Mouse (Mus musculus): ENCODE results near the gene Mfsd4b1. TPM values are rescaled to one million over a fixed set of nuclear protein-coding genes. Genes with fewer than 3 reads are reported as not detected.

Mfsd4b1 gene
- polyA plus RNA-seq, 1 experiment from 2014 or later: 0.69 TPM

GRCm38 (mm10) chr10:40050763-40051162 is 25.7 kb upstream of the Mfsd4b1 start:
- no peak for DNase-seq (ENCODE audit: low spot score)
- Histone ChIP-seq H3K4me3 (ENCODE audit: low read depth, low read length) (no peak overlapping the region), H3K27me3 (replicated peaks; ENCODE audit: insufficient read depth, low read length) (no peaks in the 10 kb centered on the region), H3K9ac (replicated peaks; ENCODE audit: low read depth) (no peak overlapping the region), H3K36me3 (ENCODE audit: insufficient read depth, low read length) (no peaks in the 10 kb centered on the region), H3K9me3 (ENCODE audit: low read length) (no peaks in the 10 kb centered on the region), H3K4me1 (ENCODE audit: insufficient read depth, low read depth, low read length) (no peaks in the 10 kb centered on the region), H3K4me2 (replicated peaks; ENCODE audit: low read depth, low read length) (no peak overlapping the region), H3K27ac (ENCODE audit: low read length) (no peak overlapping the region)
- no peak for ATAC-seq
- TF ChIP-seq EP300 (IDR thresholded peaks at IDR 0.05) (no peak), CTCF (IDR thresholded peaks at IDR 0.05) (no peak)
- WGBS: 91% methylated on average over 2 of the region's 2 CpGs

- Histone ChIP-seq H3K4me1 (ENCODE audit: insufficient read depth, low read depth, low read length) (no peaks in the 10 kb centered on the region), H3K4me3 (ENCODE audit: low read depth, low read length) (no peak overlapping the region), H3K27me3 (replicated peaks; ENCODE audit: insufficient read depth, low read length) (no peaks in the 10 kb centered on the region), H3K9me3 (ENCODE audit: low read length) (no peaks in the 10 kb centered on the region), H3K9ac (replicated peaks; ENCODE audit: low read depth) (no peak overlapping the region), H3K27ac (ENCODE audit: low read length) (no peak overlapping the region), H3K4me2 (replicated peaks; ENCODE audit: low read depth, low read length) (no peak overlapping the region), H3K36me3 (ENCODE audit: insufficient read depth, low read length) (no peaks in the 10 kb centered on the region)
- TF ChIP-seq EP300 (IDR thresholded peaks at IDR 0.05) (no peak), CTCF (IDR thresholded peaks at IDR 0.05) (peak; percentile 55)
- ATAC-seq (no peak), DNase-seq (ENCODE audit: low spot score) (no peak)
- 19% methylated on average over 4 of the region's 4 CpGs for WGBS
These were observed 16.3 kb upstream of the Mfsd4b1 start for GRCm38 (mm10) chr10:40041339-40041738.

GRCm38 (mm10) chr10:40036686-40037560 is 11.9 kb upstream of the Mfsd4b1 start:
- no peak overlapping the region for H3K4me2 ChIP-seq (replicated peaks; ENCODE audit: low read depth, low read length)
- TF ChIP-seq EP300 (IDR thresholded peaks at IDR 0.05) (no peak), CTCF (IDR thresholded peaks at IDR 0.05) (no peak)

GRCm38 (mm10) chr10:40034956-40035355 is 9.9 kb upstream of the Mfsd4b1 start:
- Histone ChIP-seq H3K9ac (replicated peaks; ENCODE audit: low read depth) (no peak overlapping the region), H3K36me3 (ENCODE audit: insufficient read depth, low read length) (no peaks in the 10 kb centered on the region), H3K4me1 (ENCODE audit: insufficient read depth, low read depth, low read length) (no peaks in the 10 kb centered on the region), H3K9me3 (ENCODE audit: low read length) (no peaks in the 10 kb centered on the region), H3K27me3 (replicated peaks; ENCODE audit: insufficient read depth, low read length) (no peaks in the 10 kb centered on the region), H3K27ac (ENCODE audit: low read length) (no peak overlapping the region), H3K4me3 (ENCODE audit: low read depth, low read length) (no peak overlapping the region), H3K4me2 (replicated peaks; ENCODE audit: low read depth, low read length) (no peak overlapping the region)
- DNase-seq (ENCODE audit: low spot score) (no peak), ATAC-seq (no peak)
- WGBS: 96% methylated on average over 6 of the region's 6 CpGs
- TF ChIP-seq EP300 (IDR thresholded peaks at IDR 0.05): no peak
- no peak for TF ChIP-seq CTCF (IDR thresholded peaks at IDR 0.05)

More at GRCm38 (mm10) chr10:40036686-40037560, 11.9 kb upstream of the Mfsd4b1 start:
- WGBS: 52% methylated on average over 24 of the region's 24 CpGs
- Histone ChIP-seq H3K9ac (replicated peaks; ENCODE audit: low read depth) (no peak overlapping the region), H3K4me3 (ENCODE audit: low read depth, low read length) (no peak overlapping the region), H3K36me3 (ENCODE audit: insufficient read depth, low read length) (no peaks in the 10 kb centered on the region), H3K4me1 (ENCODE audit: insufficient read depth, low read depth, low read length) (no peaks in the 10 kb centered on the region), H3K27ac (ENCODE audit: low read length) (no peak overlapping the region), H3K9me3 (ENCODE audit: low read length) (no peaks in the 10 kb centered on the region), H3K27me3 (replicated peaks; ENCODE audit: insufficient read depth, low read length) (no peaks in the 10 kb centered on the region)
- ATAC-seq: no peak
- DNase-seq (ENCODE audit: low spot score): no peak

- Histone ChIP-seq H3K4me1 (ENCODE audit: insufficient read depth, low read depth, low read length) (no peaks in the 10 kb centered on the region), H3K36me3 (ENCODE audit: insufficient read depth, low read length) (no peaks in the 10 kb centered on the region), H3K27ac (ENCODE audit: low read length) (no peak overlapping the region), H3K4me3 (ENCODE audit: low read depth, low read length) (no peak overlapping the region), H3K9me3 (ENCODE audit: low read length) (no peaks in the 10 kb centered on the region), H3K4me2 (replicated peaks; ENCODE audit: low read depth, low read length) (no peak overlapping the region), H3K9ac (replicated peaks; ENCODE audit: low read depth) (no peak overlapping the region), H3K27me3 (replicated peaks; ENCODE audit: insufficient read depth, low read length) (no peaks in the 10 kb centered on the region)
- ATAC-seq: no peak
- TF ChIP-seq CTCF (IDR thresholded peaks at IDR 0.05): no peak
- TF ChIP-seq EP300 (IDR thresholded peaks at IDR 0.05): no peak
- WGBS: 70% methylated on average over 2 of the region's 2 CpGs
- no peak for DNase-seq (ENCODE audit: low spot score)
These were observed 7.8 kb upstream of the Mfsd4b1 start for GRCm38 (mm10) chr10:40032897-40033296.

DNA sequence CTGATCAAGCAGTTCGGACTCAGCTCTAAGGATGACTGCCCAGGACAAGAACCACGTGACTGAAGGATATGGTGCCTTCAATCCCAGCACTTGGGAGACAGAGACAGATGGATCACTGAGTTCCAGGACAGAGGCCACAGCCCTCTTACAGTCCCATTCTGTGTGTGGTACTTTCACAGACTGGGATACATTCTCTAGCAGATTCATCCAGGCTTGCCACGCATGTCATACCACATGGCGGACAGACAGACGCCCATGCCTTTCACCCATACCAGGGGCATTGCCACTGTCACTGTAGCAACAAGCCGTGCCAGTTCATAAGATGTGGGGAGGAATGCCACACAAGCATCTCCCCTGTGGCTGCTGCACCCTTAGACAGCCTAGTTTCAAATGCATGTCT is 5.6 kb upstream of the Mfsd4b1 start:
- no peaks in the 10 kb centered on the region for H3K36me3 ChIP-seq (ENCODE audit: insufficient read depth, low read length)
- no peak for DNase-seq (ENCODE audit: low spot score)
- no peak overlapping the region for H3K9ac ChIP-seq (replicated peaks; ENCODE audit: low read depth)
- H3K4me1 ChIP-seq (ENCODE audit: insufficient read depth, low read depth, low read length): no peaks in the 10 kb centered on the region
- whole genome bisulfite sequencing: 88% methylated on average over 6 of the region's 6 CpGs
- TF ChIP-seq CTCF (IDR thresholded peaks at IDR 0.05) (no peak), EP300 (IDR thresholded peaks at IDR 0.05) (no peak)
- H3K4me3 ChIP-seq (ENCODE audit: low read depth, low read length): no peak overlapping the region
- H3K27ac ChIP-seq (ENCODE audit: low read length): no peak overlapping the region
- ATAC-seq: no peak
- H3K4me2 ChIP-seq (replicated peaks; ENCODE audit: low read depth, low read length): no peak overlapping the region
- H3K27me3 ChIP-seq (replicated peaks; ENCODE audit: insufficient read depth, low read length): no peaks in the 10 kb centered on the region
- H3K9me3 ChIP-seq (ENCODE audit: low read length): no peaks in the 10 kb centered on the region
